ENCODE assay signal across 17 mouse cellular contexts in the genomic region with DNA sequence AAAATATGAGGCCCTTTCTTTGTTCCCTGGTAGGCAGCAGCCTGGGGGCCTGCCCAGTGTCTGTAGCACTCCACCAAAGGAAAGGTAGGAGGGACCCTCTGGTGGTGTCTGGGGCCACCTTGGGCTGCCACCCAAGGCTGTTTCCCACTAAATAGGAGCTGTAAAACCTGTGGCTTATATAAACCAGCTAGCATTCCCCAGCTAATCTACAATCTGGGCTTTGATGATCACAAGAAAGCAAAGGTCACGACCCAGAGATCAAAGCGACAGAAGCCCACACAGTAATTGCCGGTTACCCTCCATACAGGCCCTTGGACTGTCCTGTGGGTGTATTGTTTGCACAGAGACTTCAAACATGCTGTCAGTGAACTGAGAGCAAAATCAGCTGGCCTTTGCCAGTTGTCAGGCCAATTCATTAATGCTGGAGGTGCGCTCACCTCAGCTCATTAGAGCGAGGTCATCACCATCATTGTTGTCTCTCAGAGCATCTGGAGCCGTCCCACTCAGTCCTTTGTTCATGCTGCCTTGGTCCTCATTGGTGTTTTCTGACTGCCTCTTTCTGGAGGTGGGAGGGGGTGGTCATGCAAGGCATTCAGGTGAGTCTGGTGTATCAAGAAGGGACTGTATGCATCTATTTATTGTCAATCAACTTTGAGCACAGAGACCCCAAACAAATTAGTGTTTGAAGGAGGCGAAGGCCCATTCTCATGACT.
DNase-seq lines count a peak whose midpoint lies in the region; ATAC-seq lines count a peak whose summit lies in the region.
"Had no signal": no experiment of that assay in that cellular context is flagged by ENCODE, and none has a peak within 500 bp of the region (broad histone marks: within the 10 kb centered on the region; RNA-seq: fewer than 3 reads in every experiment).

No protein-coding gene starts in this region.

- H3K9me3 ChIP-seq in intestine, embryonic 15.5 days, result no peaks in the 10 kb centered on the region
- no peaks in the 10 kb centered on the region for H3K9me3 ChIP-seq in intestine, embryonic 16.5 days (ENCODE audit: control insufficient read depth, low read length)
- H3K9me3 ChIP-seq in embryonic facial prominence, embryonic 10.5 days, result no peaks in the 10 kb centered on the region
- H3K9me3 ChIP-seq in liver, embryonic 13.5 days (replicated peaks), result no peaks in the 10 kb centered on the region
- H3K9me3 ChIP-seq: embryonic facial prominence, embryonic 12.5 days; heart, embryonic 13.5 days; neural tube, embryonic 12.5 days had no signal

- peak; percentile 43; the same call in 1 of the 2 replicates for ATAC-seq in intestine, embryonic 15.5 days
- no peak for ATAC-seq in intestine, embryonic 16.5 days
- peak; percentile 83 for ATAC-seq in liver, embryonic 13.5 days (ENCODE audit: low read depth)
- ATAC-seq: activated CD4-positive, CD25-positive, alpha-beta regulatory T cell, adult 4 months; forebrain, embryonic 14.5 days had no signal

- H3K27ac ChIP-seq in intestine, embryonic 15.5 days, result no peak overlapping the region
- H3K27ac ChIP-seq in intestine, embryonic 16.5 days (ENCODE audit: low read length), result no peak overlapping the region
- H3K27ac ChIP-seq in embryonic facial prominence, embryonic 10.5 days (replicated peaks), result peak overlapping the region; percentile 62
- H3K27ac ChIP-seq in liver, embryonic 13.5 days, result peak overlapping the region; percentile 63
- H3K27ac ChIP-seq: embryonic facial prominence, embryonic 12.5 days; heart, embryonic 13.5 days; hindbrain, embryonic 14.5 days; neural tube, embryonic 12.5 days had no signal

- whole genome bisulfite sequencing in intestine, embryonic 15.5 days, result 53% methylated on average over 7 of the region's 7 CpGs
- 41% methylated on average over 7 of the region's 7 CpGs for WGBS in intestine, embryonic 16.5 days
- WGBS in embryonic facial prominence, embryonic 10.5 days, result 38% methylated on average over 7 of the region's 7 CpGs
- WGBS in liver, embryonic 13.5 days (ENCODE audit: insufficient replicate concordance), result 60% methylated on average over 7 of the region's 7 CpGs

- no peak overlapping the region for H3K4me2 ChIP-seq in intestine, embryonic 15.5 days (replicated peaks)
- no peak overlapping the region for H3K4me2 ChIP-seq in intestine, embryonic 16.5 days (ENCODE audit: low read depth, low read length)
- no peak overlapping the region for H3K4me2 ChIP-seq in liver, embryonic 13.5 days
- H3K4me2 ChIP-seq: embryonic facial prominence, embryonic 12.5 days; heart, embryonic 13.5 days; hindbrain, embryonic 14.5 days; neural tube, embryonic 12.5 days had no signal

- no peak overlapping the region for H3K4me3 ChIP-seq in intestine, embryonic 15.5 days (replicated peaks)
- no peak overlapping the region for H3K4me3 ChIP-seq in intestine, embryonic 16.5 days (ENCODE audit: low read length)
- no peak overlapping the region for H3K4me3 ChIP-seq in embryonic facial prominence, embryonic 10.5 days
- H3K4me3 ChIP-seq in liver, embryonic 13.5 days (replicated peaks), result no peak overlapping the region
- H3K4me3 ChIP-seq: embryonic facial prominence, embryonic 12.5 days; heart, embryonic 13.5 days; neural tube, embryonic 12.5 days had no signal

- no peaks in the 10 kb centered on the region for H3K4me1 ChIP-seq in intestine, embryonic 15.5 days (replicated peaks)
- H3K4me1 ChIP-seq in intestine, embryonic 16.5 days (ENCODE audit: control insufficient read depth, insufficient read depth, low read length), result peaks cover 6% of the 10 kb centered on the region; the same call in 1 of the 2 replicates
- H3K4me1 ChIP-seq in embryonic facial prominence, embryonic 10.5 days, result peaks cover 23% of the 10 kb centered on the region
- H3K4me1 ChIP-seq in liver, embryonic 13.5 days (replicated peaks), result peaks cover 10% of the 10 kb centered on the region; the same call in 1 of the 2 replicates
- H3K4me1 ChIP-seq: neural tube, embryonic 12.5 days had no signal

- no peaks in the 10 kb centered on the region for H3K36me3 ChIP-seq in intestine, embryonic 15.5 days
- H3K36me3 ChIP-seq in intestine, embryonic 16.5 days (ENCODE audit: control insufficient read depth, insufficient read depth, low read length), result no peaks in the 10 kb centered on the region
- H3K36me3 ChIP-seq in embryonic facial prominence, embryonic 10.5 days (replicated peaks), result no peaks in the 10 kb centered on the region
- no peaks in the 10 kb centered on the region for H3K36me3 ChIP-seq in liver, embryonic 13.5 days
- H3K36me3 ChIP-seq: embryonic facial prominence, embryonic 12.5 days; heart, embryonic 13.5 days; neural tube, embryonic 12.5 days had no signal

- peak; percentile 89 for DNase-seq in embryo, embryonic 10 days (ENCODE audit: low spot score)
- DNase-seq in embryonic facial prominence, embryonic 10.5 days (ENCODE audit: low spot score), result peak; percentile 62
- DNase-seq in liver, embryonic 13.5 days, result no peak
- no peak for DNase-seq in right cerebral cortex, postnatal 36 days (ENCODE audit: low spot score in 2 of 2)
- no peak for DNase-seq in thymus, postnatal 14 days
- DNase-seq: cerebellum, adult 18-20 months; gastrocnemius, postnatal 14 days; lung, adult 2 months; right cerebral cortex, adult 18-20 months had no signal

- no peaks in the 10 kb centered on the region for H3K27me3 ChIP-seq in intestine, embryonic 15.5 days (replicated peaks)
- no peaks in the 10 kb centered on the region for H3K27me3 ChIP-seq in intestine, embryonic 16.5 days (replicated peaks; ENCODE audit: control insufficient read depth, insufficient read depth, low read length)
- peaks cover 9% of the 10 kb centered on the region; the same call in 1 of the 2 replicates for H3K27me3 ChIP-seq in embryonic facial prominence, embryonic 10.5 days (replicated peaks; ENCODE audit: low read depth, poor library complexity, severe bottlenecking)
- H3K27me3 ChIP-seq in liver, embryonic 13.5 days, result no peaks in the 10 kb centered on the region
- H3K27me3 ChIP-seq: embryonic facial prominence, embryonic 12.5 days; neural tube, embryonic 12.5 days had no signal

- H3K9ac ChIP-seq in intestine, embryonic 15.5 days, result no peak overlapping the region
- no peak overlapping the region for H3K9ac ChIP-seq in intestine, embryonic 16.5 days (ENCODE audit: low read depth, low read length)
- H3K9ac ChIP-seq in liver, embryonic 13.5 days, result no peak overlapping the region
- H3K9ac ChIP-seq: embryonic facial prominence, embryonic 12.5 days; heart, embryonic 13.5 days; hindbrain, embryonic 14.5 days; neural tube, embryonic 12.5 days had no signal

Comparison
In these comparisons a context has a peak if more than half of its experiments do, and no peak if none do; other contexts are left out.
1. H3K27ac ChIP-seq: peak in embryonic facial prominence, embryonic 10.5 days (single experiment) and liver, embryonic 13.5 days (single experiment); none in intestine, embryonic 15.5 days (single experiment) and intestine, embryonic 16.5 days (single experiment).
2. DNase-seq: peak in embryo, embryonic 10 days (single experiment) and embryonic facial prominence, embryonic 10.5 days (single experiment); none in liver, embryonic 13.5 days (single experiment), right cerebral cortex, postnatal 36 days (0 of 2) and thymus, postnatal 14 days (single experiment).